Mouse (Mus musculus) heart, embryonic 12.5 days (tissue): Measurements from ENCODE around the gene Nt5c3b. TPM values are rescaled to one million over a fixed set of nuclear protein-coding genes. Genes with fewer than 3 reads are reported as not detected.

ENCODE experiments used
- ATAC-seq: fragments of 200-750 bp; cut with Nextera tagmentation; 2 replicates; pipeline ENCODE4 v1.8.0; 2017; ENCODE audit warnings: moderate TSS enrichment, moderate library complexity; ENCODE audit not compliant: insufficient number of reproducible peaks, low FRiP score
- H3K27ac ChIP-seq: fragments of 300-500 bp; sonication (generic); 2 replicates; pipeline ENCODE4 v1.5.1; 2016; ENCODE audit warnings: mild to moderate bottlenecking, moderate library complexity; ENCODE audit not compliant: poor library complexity, severe bottlenecking
- H3K27me3 ChIP-seq: fragments of 300-500 bp; sonication (generic); replicated peaks from 2 replicates; pipeline ENCODE4 v1.6.1; 2016; ENCODE audit warnings: mild to moderate bottlenecking, moderate library complexity
- H3K36me3 ChIP-seq: fragments of 300-500 bp; sonication (generic); 2 replicates; pipeline ENCODE4 v1.6.1; 2016; ENCODE audit warnings: mild to moderate bottlenecking, moderate library complexity
- H3K4me1 ChIP-seq: fragments of 300-500 bp; sonication (generic); replicated peaks from 2 replicates; pipeline ENCODE4 v1.6.1; 2016; ENCODE audit warnings: mild to moderate bottlenecking
- H3K4me2 ChIP-seq: fragments of 300-500 bp; sonication (generic); 2 replicates; pipeline ENCODE4 v1.6.1; 2016; ENCODE audit warnings: mild to moderate bottlenecking, moderate library complexity
- H3K4me3 ChIP-seq: fragments of 300-500 bp; sonication (generic); 2 replicates; pipeline ENCODE4 v1.5.1; 2016; ENCODE audit warnings: mild to moderate bottlenecking
- H3K9ac ChIP-seq: fragments of 300-500 bp; sonication (generic); 2 replicates; pipeline ENCODE4 v1.6.1; 2016; ENCODE audit warnings: mild to moderate bottlenecking, moderate library complexity
- H3K9me3 ChIP-seq: fragments of 300-500 bp; sonication (generic); replicated peaks from 2 replicates; pipeline ENCODE4 v1.6.1; 2016; ENCODE audit warnings: mild to moderate bottlenecking, moderate library complexity
- WGBS: fragments of 180-500 bp; shearing (Covaris S2); methylation state at CpG from one replicate; pipeline ENCODE4 v1.1.7; 2016; 5-methylcytosine and 5-hydroxymethylcytosine counted together
- microRNA-seq: library from miRNA; unstranded; fragments of <30 nt; microRNA quantifications from one replicate; pipeline ENCODE4, GENCODE M21; 2017
- polyA plus RNA-seq: library from polyadenylated mRNA; unstranded; fragments of >200 nt; fragmentation: Nextera tagmentation; extraction: Ambion mirVana; gene quantifications from 2 replicates; pipeline ENCODE4 v1.2.1, GENCODE M21; 2016

The Nt5c3b gene
- polyA plus RNA-seq, 1 experiment from 2014 or later = 104 TPM

GRCm38 (mm10) chr11:100376746-100377389 lies 64.7 kb downstream of the Nt5c3b start:
- no peak overlapping the region for H3K4me3 ChIP-seq
- no peak overlapping the region for H3K27ac ChIP-seq
- H3K9ac ChIP-seq = no peak overlapping the region

GRCm38 (mm10) chr11:100376005-100376404 lies 65.6 kb downstream of the Nt5c3b start:
- H3K4me3 ChIP-seq = no peak overlapping the region
- H3K9me3 ChIP-seq = no peaks in the 10 kb centered on the region
- H3K4me2 ChIP-seq = no peak overlapping the region
- 0 out of 2 replicates have a peak overlapping the region, but pooled peaks have one; percentile 18 for H3K27ac ChIP-seq
- ATAC-seq = no peak
- WGBS = 57% methylated on average over 4 of the region's 4 CpGs
- H3K9ac ChIP-seq = no peak overlapping the region
- H3K27me3 ChIP-seq = no peaks in the 10 kb centered on the region
- peaks cover 96% of the 10 kb centered on the region for H3K36me3 ChIP-seq
- H3K4me1 ChIP-seq = no peaks in the 10 kb centered on the region

More at GRCm38 (mm10) chr11:100376746-100377389, 64.7 kb downstream of the Nt5c3b start:
- Histone ChIP-seq H3K4me2 (no peak overlapping the region), H3K36me3 (peaks cover 95% of the 10 kb centered on the region), H3K9me3 (no peaks in the 10 kb centered on the region), H3K27me3 (no peaks in the 10 kb centered on the region), H3K4me1 (no peaks in the 10 kb centered on the region)
- no peak for ATAC-seq
- WGBS = 94% methylated on average over 21 of the region's 21 CpGs

GRCm38 (mm10) chr11:100375127-100375526 lies 66.5 kb downstream of the Nt5c3b start:
- Histone ChIP-seq H3K4me2 (no peak overlapping the region), H3K9me3 (no peaks in the 10 kb centered on the region), H3K27me3 (no peaks in the 10 kb centered on the region), H3K9ac (no peak overlapping the region), H3K4me1 (peaks cover 3% of the 10 kb centered on the region), H3K4me3 (no peak overlapping the region), H3K27ac (no peak overlapping the region), H3K36me3 (peaks cover 96% of the 10 kb centered on the region)
- WGBS = 84% methylated on average over 9 of the region's 9 CpGs
- ATAC-seq = no peak

Small RNAs within 50 kb of the gene (microRNA-seq; reads per million reads assigned to microRNA genes)
- not detected for gene Gm27374
- not detected for gene Mir7116

Other genes starting within 250 kb of the Nt5c3b start
- not detected in 2 replicates for gene Krt9, start 248.6 kb downstream of the Nt5c3b start, polyA plus RNA-seq
- 1.3 and 2.2 TPM in 2 replicates for gene Krt14, start 234.3 kb downstream of the Nt5c3b start, polyA plus RNA-seq
- not detected in 2 replicates for gene Krt16, start 192.9 kb downstream of the Nt5c3b start, polyA plus RNA-seq
- gene Krt17, start 180.8 kb downstream of the Nt5c3b start, polyA plus RNA-seq = 1.3 and 1.9 TPM in 2 replicates
- gene Krt42, start 171.9 kb downstream of the Nt5c3b start, polyA plus RNA-seq = not detected in 2 replicates
- gene Eif1, start 121.9 kb downstream of the Nt5c3b start, polyA plus RNA-seq = 1,467 and 1,522 TPM in 2 replicates
- gene Gast, start 107.4 kb downstream of the Nt5c3b start, polyA plus RNA-seq = not detected in 2 replicates
- gene Hap1, start 85.7 kb downstream of the Nt5c3b start, polyA plus RNA-seq = 11.1 and 12.3 TPM in 2 replicates
- gene Jup, start 44.0 kb downstream of the Nt5c3b start, polyA plus RNA-seq = 107 and 109 TPM in 2 replicates
- 69.7 and 78.3 TPM in 2 replicates for gene P3h4, start 27.0 kb downstream of the Nt5c3b start, polyA plus RNA-seq
- 114 and 124 TPM in 2 replicates for gene Fkbp10, start 26.1 kb downstream of the Nt5c3b start, polyA plus RNA-seq
- gene Klhl10, start 109 bp upstream of the Nt5c3b start, polyA plus RNA-seq = 0.65 and 0.76 TPM in 2 replicates
- 9.5 and 9.8 TPM in 2 replicates for gene Klhl11, start 30.9 kb upstream of the Nt5c3b start, polyA plus RNA-seq
- 93.7 and 99.0 TPM in 2 replicates for gene Acly, start 86.2 kb upstream of the Nt5c3b start, polyA plus RNA-seq
- gene Ttc25, start 103.8 kb upstream of the Nt5c3b start, polyA plus RNA-seq = 0.30 and 0.77 TPM in 2 replicates
- 21.6 and 22.1 TPM in 2 replicates for gene Cnp, start 133.1 kb upstream of the Nt5c3b start, polyA plus RNA-seq
- 59.7 and 60.7 TPM in 2 replicates for gene Nkiras2, start 177.4 kb upstream of the Nt5c3b start, polyA plus RNA-seq
- 207 and 213 TPM in 2 replicates for gene Dnajc7, start 178.4 kb upstream of the Nt5c3b start, polyA plus RNA-seq